Mouse (Mus musculus) ovary, adult 18-20 months (tissue): ENCODE measurements around the gene Chrnb2.

Experiments
- DNase-seq: peaks from one replicate; pipeline ENCODE4 v3.0.0; 2022; ENCODE audit warnings: low spot score, mixed read lengths

The Chrnb2 gene

GRCm38 (mm10) chr3:89714359-89715206 is 49.8 kb downstream of the Chrnb2 start, which contains the start of gene Adar:
Adar (plus strand) TSS chr3:89715022.
- peak; percentile 43 for DNase-seq

DNA sequence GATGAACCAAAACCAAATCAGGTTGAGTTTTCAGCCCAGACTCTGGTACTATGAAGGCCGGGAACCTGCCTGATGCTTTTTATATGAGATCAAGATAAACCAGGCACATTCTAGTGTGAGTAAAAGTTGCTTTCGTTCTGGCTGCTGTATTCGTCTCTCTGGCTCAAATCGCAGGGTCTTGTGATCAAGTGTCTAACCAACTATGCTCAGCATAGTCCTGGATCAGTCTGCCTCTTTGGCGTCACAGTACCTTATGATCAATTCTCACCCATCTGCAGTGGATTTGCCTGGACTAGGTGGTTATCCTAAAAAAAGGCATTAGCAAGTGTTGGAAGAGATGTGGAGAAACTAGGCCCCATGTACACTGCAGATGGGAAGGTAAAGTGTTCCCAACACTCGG is 60.4 kb downstream of the Chrnb2 start:
- DNase-seq, result no peak

DNA sequence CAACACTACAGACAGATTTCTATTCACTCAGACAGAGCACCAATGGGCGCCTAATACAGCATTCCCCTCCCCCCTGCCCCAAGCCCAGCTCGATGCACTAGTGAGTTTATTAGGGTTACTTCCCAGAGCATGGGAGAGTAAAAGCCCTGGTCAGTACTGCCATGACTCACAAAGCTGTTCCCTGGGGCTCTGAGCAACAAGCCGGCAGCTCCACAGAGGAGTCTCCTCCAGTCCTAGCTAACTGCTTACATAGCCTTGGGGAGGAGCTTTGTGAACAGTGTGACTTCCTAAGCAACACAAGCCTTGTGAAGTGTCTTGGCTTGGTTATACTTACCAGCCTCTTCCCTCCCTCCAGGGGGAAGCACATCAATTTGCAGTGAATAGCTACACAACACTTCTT is 60.8 kb downstream of the Chrnb2 start:
- no peak for DNase-seq

- no peak for DNase-seq
Observed at GRCm38 (mm10) chr3:89700461-89700860, 64.0 kb downstream of the Chrnb2 start.

GRCm38 (mm10) chr3:89698958-89699357 is 65.5 kb downstream of the Chrnb2 start:
- no peak for DNase-seq
